Mouse (Mus musculus) G1E (cell line): ENCODE measurements around the gene Grik2. TPM values are rescaled to one million over a fixed set of nuclear protein-coding genes. Genes with fewer than 3 reads are reported as not detected.

ENCODE experiments used
- ATAC-seq: 2 replicates; pipeline ENCODE4 v1.8.0; 2016; ENCODE audit warnings: mild to moderate bottlenecking; ENCODE audit not compliant: insufficient number of reproducible peaks, poor library complexity, low FRiP score, severe bottlenecking; ENCODE audit errors: extremely low read depth
- DNase-seq: peaks from one replicate; pipeline ENCODE4 v3.0.0; 2012; ENCODE audit warnings: low spot score
- H3K27me3 ChIP-seq: 2 replicates; pipeline ENCODE4 v1.6.1; 2012; ENCODE audit warnings: mild to moderate bottlenecking, low read length, inconsistent platforms; ENCODE audit not compliant: insufficient read depth
- H3K36me3 ChIP-seq: replicated peaks from 2 replicates; pipeline ENCODE3; 2012; ENCODE audit warnings: mild to moderate bottlenecking, inconsistent platforms
- H3K4me1 ChIP-seq: 2 replicates; pipeline ENCODE4 v1.6.1; 2012; ENCODE audit warnings: low read depth, low read length, inconsistent platforms, mixed read lengths; ENCODE audit not compliant: insufficient read depth
- H3K4me3 ChIP-seq: 2 replicates; pipeline ENCODE4 v1.5.1; 2012; ENCODE audit warnings: low read depth, mild to moderate bottlenecking, inconsistent platforms, low read length, moderate library complexity, mixed read lengths
- H3K9me3 ChIP-seq: replicated peaks from 2 replicates; pipeline ENCODE4 v1.6.1; 2012; ENCODE audit warnings: inconsistent platforms
- CTCF ChIP-seq: IDR thresholded peaks from 2 replicates; pipeline ENCODE4 v1.5.1; 2012; ENCODE audit warnings: low read depth, low read length, inconsistent platforms, mixed read lengths
- GATA1 ChIP-seq: IDR thresholded peaks from 2 replicates; pipeline ENCODE4 v1.6.1; 2012; ENCODE audit warnings: borderline replicate concordance, low read length, inconsistent platforms, mixed read lengths
- GATA2 ChIP-seq: IDR thresholded peaks from 2 replicates; pipeline ENCODE4 v1.6.1; 2012; ENCODE audit warnings: low read depth, low read length, inconsistent platforms, borderline replicate concordance
- POLR2AphosphoS5 ChIP-seq: IDR thresholded peaks from 2 replicates; pipeline ENCODE4 v1.6.1; 2012; ENCODE audit warnings: low read depth, low read length, inconsistent platforms; ENCODE audit not compliant: insufficient replicate concordance
- TAL1 ChIP-seq: conservative IDR thresholded peaks from 2 replicates; pipeline ENCODE4 v1.6.1; 2012; ENCODE audit warnings: low read depth, low read length, inconsistent platforms, mixed read lengths
- polyA plus RNA-seq: library from polyadenylated mRNA; stranded (reverse); fragments of >175 nt; gene quantifications from 2 replicates; pipeline ENCODE4 v1.2.3, GENCODE M21; 2012
- total RNA-seq, 2 experiments: library from RNA; stranded (forward) in 1 of 2; stranded (reverse) in 1 of 2; fragments of 200-1000 nt in 1 of 2; fragments of >200 nt in 1 of 2; fragmentation: Nextera tagmentation in 1 of 2; gene quantifications; 2 replicates each; pipeline ENCODE4 v1.2.3; 2014 to 2017

Grik2 gene
- total and polyA plus RNA-seq, 3 experiments, result 0.05 TPM; not detected in 2

- no peak for TF ChIP-seq CTCF
- no peak for TF ChIP-seq POLR2AphosphoS5
- no peak for TF ChIP-seq TAL1
- TF ChIP-seq GATA2, result no peak
- TF ChIP-seq GATA1, result no peak
- no peaks in the 10 kb centered on the region for H3K36me3 ChIP-seq
- no peaks in the 10 kb centered on the region for H3K4me1 ChIP-seq
- H3K27me3 ChIP-seq, result no peaks in the 10 kb centered on the region
- no peaks in the 10 kb centered on the region; the same call in 1 of the 2 replicates for H3K9me3 ChIP-seq
- ATAC-seq, result no peak
- DNase-seq, result no peak
- no peak overlapping the region for H3K4me3 ChIP-seq
Measured at GRCm38 (mm10) chr10:49788914-49789313, 348 bp upstream of the Grik2 start.

DNA sequence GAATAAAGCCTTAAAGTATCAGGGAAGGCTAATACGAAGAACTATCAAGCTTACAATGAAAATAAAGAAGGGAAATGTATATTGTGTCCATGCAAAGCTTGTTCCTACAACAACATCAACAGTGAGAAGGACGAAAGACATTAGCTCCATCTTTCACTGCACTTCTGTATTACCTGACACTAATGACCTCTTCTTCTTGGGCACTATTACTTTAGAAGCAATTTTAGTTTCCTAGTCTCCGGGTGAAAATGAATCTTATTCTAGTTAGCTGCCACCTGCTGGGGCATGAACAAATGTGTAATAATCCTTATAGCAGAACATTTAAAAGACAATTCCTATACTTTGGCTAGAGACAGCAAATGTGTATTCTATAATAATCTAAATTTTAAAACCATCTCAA is 1.9 kb downstream of the Grik2 start:
- H3K4me1 ChIP-seq, result no peaks in the 10 kb centered on the region
- no peak for DNase-seq
- TF ChIP-seq GATA2 (no peak), POLR2AphosphoS5 (no peak), CTCF (no peak), TAL1 (no peak), GATA1 (no peak)
- ATAC-seq, result no peak
- H3K4me3 ChIP-seq, result no peak overlapping the region
- no peaks in the 10 kb centered on the region; the same call in 1 of the 2 replicates for H3K9me3 ChIP-seq
- H3K36me3 ChIP-seq, result no peaks in the 10 kb centered on the region
- H3K27me3 ChIP-seq, result no peaks in the 10 kb centered on the region

DNA sequence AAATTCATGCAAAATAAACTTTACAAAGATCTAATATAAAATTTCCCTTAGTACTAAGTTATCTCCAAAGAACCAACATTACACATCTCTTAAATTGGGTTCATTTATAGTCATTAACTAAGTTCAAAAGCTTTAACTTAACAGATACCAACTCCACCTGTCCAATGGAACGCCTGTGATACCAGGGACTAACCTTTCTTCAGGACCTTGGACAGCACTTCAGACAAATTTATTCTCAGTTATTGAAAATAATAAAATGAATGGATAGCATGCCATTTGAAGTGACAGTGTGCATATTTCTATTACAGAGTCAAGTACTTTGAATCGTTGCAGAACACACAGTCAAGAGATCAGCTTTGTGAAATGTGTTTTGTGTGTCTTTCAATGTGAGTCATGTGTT is 3.1 kb downstream of the Grik2 start:
- no peak for TF ChIP-seq GATA2
- TF ChIP-seq TAL1, result no peak
- TF ChIP-seq GATA1, result no peak
- TF ChIP-seq CTCF, result no peak
- TF ChIP-seq POLR2AphosphoS5, result no peak
- no peak overlapping the region for H3K4me3 ChIP-seq
- DNase-seq (no peak), ATAC-seq (no peak)
- no peaks in the 10 kb centered on the region for H3K36me3 ChIP-seq
- no peaks in the 10 kb centered on the region for H3K4me1 ChIP-seq
- H3K9me3 ChIP-seq, result no peaks in the 10 kb centered on the region; the same call in 1 of the 2 replicates
- no peaks in the 10 kb centered on the region for H3K27me3 ChIP-seq

DNA sequence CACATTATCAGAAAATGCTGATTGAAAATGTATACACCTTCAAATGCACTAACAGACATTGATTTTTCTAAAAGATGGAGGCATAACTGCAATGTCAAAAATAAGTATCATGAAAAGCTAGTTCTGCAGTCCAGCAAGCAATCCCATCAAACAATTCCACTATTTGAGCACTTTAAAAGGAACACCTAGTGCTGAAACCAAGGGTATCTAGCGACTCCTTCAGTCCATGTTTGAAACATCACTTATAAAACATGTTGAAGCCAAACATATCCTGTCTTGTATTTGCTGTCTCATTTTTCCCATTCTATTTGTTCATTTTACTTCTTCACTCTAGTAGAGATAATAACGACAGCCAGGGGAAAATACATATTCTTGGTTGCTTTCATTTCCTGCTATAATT is 3.7 kb downstream of the Grik2 start:
- Histone ChIP-seq H3K36me3 (no peaks in the 10 kb centered on the region), H3K9me3 (no peaks in the 10 kb centered on the region; the same call in 1 of the 2 replicates), H3K4me3 (no peak overlapping the region), H3K4me1 (no peaks in the 10 kb centered on the region), H3K27me3 (no peaks in the 10 kb centered on the region)
- TF ChIP-seq POLR2AphosphoS5 (no peak), GATA2 (no peak), CTCF (no peak), TAL1 (no peak), GATA1 (no peak)
- DNase-seq (no peak), ATAC-seq (no peak)

- Histone ChIP-seq H3K36me3 (no peaks in the 10 kb centered on the region), H3K4me3 (no peak overlapping the region), H3K9me3 (no peaks in the 10 kb centered on the region), H3K27me3 (no peaks in the 10 kb centered on the region), H3K4me1 (no peaks in the 10 kb centered on the region)
- no peak for TF ChIP-seq POLR2AphosphoS5
- no peak for TF ChIP-seq CTCF
- TF ChIP-seq GATA2, result no peak
- no peak for TF ChIP-seq GATA1
- no peak for TF ChIP-seq TAL1
- no peak for ATAC-seq
- no peak for DNase-seq
Measured at GRCm38 (mm10) chr10:49782741-49783691, 5.5 kb downstream of the Grik2 start.

DNA sequence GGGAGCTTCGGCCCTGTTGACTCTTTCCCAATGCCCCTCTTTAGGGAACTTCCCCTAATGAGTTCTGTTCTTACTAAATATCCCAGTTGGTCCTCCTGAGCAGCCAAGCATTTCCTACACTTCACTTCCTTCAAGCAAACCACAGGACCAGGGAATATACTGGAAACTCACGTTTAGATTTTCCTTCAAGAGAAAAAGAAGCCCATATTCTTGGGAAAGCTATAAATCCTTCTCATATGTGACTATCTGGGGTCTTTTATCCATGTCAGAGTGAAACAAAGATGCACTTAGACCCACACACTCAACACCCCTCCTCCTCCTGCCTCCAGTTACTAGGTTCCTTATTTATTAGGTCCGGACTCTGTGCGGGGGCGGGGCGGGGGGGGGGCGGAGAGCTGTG is 6.5 kb downstream of the Grik2 start:
- TF ChIP-seq CTCF, result no peak
- Histone ChIP-seq H3K36me3 (no peaks in the 10 kb centered on the region), H3K4me3 (no peak overlapping the region), H3K9me3 (no peaks in the 10 kb centered on the region), H3K27me3 (no peaks in the 10 kb centered on the region), H3K4me1 (no peaks in the 10 kb centered on the region)
- ATAC-seq (no peak), DNase-seq (no peak)
